Mouse (Mus musculus): ENCODE data around the gene Dhx34.

Dhx34 gene

GRCm38 (mm10) chr7:16208781-16209665 lies 12.8 kb downstream of the Dhx34 start:
- DNase-seq = no peak

GRCm38 (mm10) chr7:16207496-16207895 lies 14.3 kb downstream of the Dhx34 start:
- DNase-seq = peak; percentile 85

GRCm38 (mm10) chr7:16207076-16207475 lies 14.8 kb downstream of the Dhx34 start:
- peak; percentile 51 for DNase-seq

GRCm38 (mm10) chr7:16204791-16205190 lies 17.0 kb downstream of the Dhx34 start:
- DNase-seq = no peak

GRCm38 (mm10) chr7:16203505-16203903 lies 18.3 kb downstream of the Dhx34 start:
- DNase-seq = no peak

GRCm38 (mm10) chr7:16202756-16203504 lies 18.9 kb downstream of the Dhx34 start:
- no peak for DNase-seq

GRCm38 (mm10) chr7:16201136-16201535 lies 20.7 kb downstream of the Dhx34 start:
- no peak for DNase-seq

- DNase-seq = no peak
Observed at GRCm38 (mm10) chr7:16198540-16198939, 23.3 kb downstream of the Dhx34 start.

- no peak for DNase-seq
Observed at GRCm38 (mm10) chr7:16197166-16197565, 24.7 kb downstream of the Dhx34 start.

GRCm38 (mm10) chr7:16196616-16197015 lies 25.2 kb downstream of the Dhx34 start:
- no peak for DNase-seq

- no peak for DNase-seq
Observed at GRCm38 (mm10) chr7:16193702-16194101, 28.1 kb downstream of the Dhx34 start.

GRCm38 (mm10) chr7:16192315-16192714 lies 29.5 kb downstream of the Dhx34 start:
- peak; percentile 48 for DNase-seq

- DNase-seq = no peak
Observed at GRCm38 (mm10) chr7:16187494-16187893, 34.3 kb downstream of the Dhx34 start.

GRCm38 (mm10) chr7:16183663-16184062 lies 38.2 kb downstream of the Dhx34 start:
- DNase-seq = no peak

- no peak for DNase-seq
Observed at GRCm38 (mm10) chr7:16178114-16178513, 43.7 kb downstream of the Dhx34 start.

GRCm38 (mm10) chr7:16175542-16175931 lies 46.3 kb downstream of the Dhx34 start:
- no peak for DNase-seq

- peak; percentile 54 for DNase-seq
Observed at GRCm38 (mm10) chr7:16174597-16175541, 47.0 kb downstream of the Dhx34 start, which contains the start of gene Meis3. Gene Meis3, plus strand, starts transcription at chr7:16175090.

- DNase-seq = no peak
Observed at GRCm38 (mm10) chr7:16173146-16173545, 48.7 kb downstream of the Dhx34 start.

GRCm38 (mm10) chr7:16172586-16173140 lies 49.2 kb downstream of the Dhx34 start:
- DNase-seq = no peak

GRCm38 (mm10) chr7:16172141-16172581 lies 49.7 kb downstream of the Dhx34 start:
- no peak for DNase-seq

GRCm38 (mm10) chr7:16162036-16162435 lies 59.8 kb downstream of the Dhx34 start:
- DNase-seq = no peak

- DNase-seq = no peak
Observed at GRCm38 (mm10) chr7:16161302-16161701, 60.5 kb downstream of the Dhx34 start.

Data from layer of hippocampus, adult 9-11 months (tissue).